In the genomic region with DNA sequence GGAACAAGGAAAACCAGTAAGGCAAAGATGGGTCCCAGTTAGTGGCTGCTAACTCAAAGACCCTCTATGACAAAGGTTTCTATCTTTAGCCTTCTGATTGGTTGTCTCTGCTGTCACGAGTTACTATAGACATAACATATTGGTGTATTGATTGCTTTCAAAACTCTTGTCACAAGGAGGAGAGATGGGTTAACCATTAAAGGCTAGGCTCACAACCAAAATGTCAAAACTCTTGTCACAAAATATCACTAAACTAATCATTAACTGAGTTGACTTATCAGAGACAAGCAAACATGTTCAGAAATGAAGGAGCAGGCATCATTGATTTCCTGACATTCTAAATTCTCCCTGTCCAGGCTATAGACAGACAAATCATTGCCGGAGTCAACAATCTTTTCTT, we compare ENCODE assay signal across 23 mouse cellular contexts.
"Had no signal": no experiment of that assay in that cellular context is flagged by ENCODE, and none has a peak within 500 bp of the region (broad histone marks: within the 10 kb centered on the region; RNA-seq: fewer than 3 reads in every experiment).

No protein-coding gene starts in this region.

- ATAC-seq: midbrain, embryonic 13.5 days; midbrain, embryonic 16.5 days had no signal

- H3K9me3 ChIP-seq: limb, embryonic 10.5 days; limb, embryonic 13.5 days; liver, embryonic 13.5 days; lung, embryonic 15.5 days; megakaryocyte, embryonic 14.5 days; midbrain, embryonic 10.5 days; midbrain, embryonic 13.5 days; neural tube, embryonic 13.5 days; stomach, embryonic 15.5 days had no signal

- H3K9ac ChIP-seq: limb, embryonic 13.5 days; liver, embryonic 13.5 days; lung, embryonic 15.5 days; midbrain, embryonic 13.5 days; neural tube, embryonic 13.5 days; stomach, embryonic 15.5 days had no signal

- H3K4me2 ChIP-seq: limb, embryonic 13.5 days; liver, embryonic 13.5 days; lung, embryonic 15.5 days; midbrain, embryonic 13.5 days; neural tube, embryonic 13.5 days; stomach, embryonic 15.5 days had no signal

- H3K4me1 ChIP-seq: megakaryocyte, embryonic 14.5 days; midbrain, embryonic 10.5 days; midbrain, embryonic 13.5 days; neural tube, embryonic 13.5 days had no signal

- H3K36me3 ChIP-seq: limb, embryonic 10.5 days; limb, embryonic 13.5 days; liver, embryonic 13.5 days; lung, embryonic 15.5 days; midbrain, embryonic 10.5 days; midbrain, embryonic 13.5 days; neural tube, embryonic 13.5 days; stomach, embryonic 15.5 days had no signal

- H3K27me3 ChIP-seq: liver, embryonic 13.5 days; lung, embryonic 15.5 days; megakaryocyte, embryonic 14.5 days; midbrain, embryonic 13.5 days; neural tube, embryonic 13.5 days; stomach, embryonic 15.5 days had no signal

- H3K4me3 ChIP-seq: layer of hippocampus, adult 2 months; limb, embryonic 10.5 days; limb, embryonic 13.5 days; liver, embryonic 13.5 days; lung, embryonic 15.5 days; megakaryocyte, embryonic 14.5 days; midbrain, embryonic 10.5 days; midbrain, embryonic 13.5 days; myocyte; neural tube, embryonic 13.5 days; stomach, embryonic 15.5 days had no signal

- H3K27ac ChIP-seq: kidney, postnatal 0 days; layer of hippocampus, adult 2 months; limb, embryonic 10.5 days; limb, embryonic 13.5 days; liver, embryonic 13.5 days; lung, embryonic 15.5 days; midbrain, embryonic 10.5 days; midbrain, embryonic 13.5 days; neural tube, embryonic 13.5 days; stomach, embryonic 15.5 days had no signal

- DNase-seq: kidney, adult 2 months; kidney, postnatal 25 days; layer of hippocampus, adult 9-11 months; liver, embryonic 13.5 days; lung, adult 18-20 months; lung, postnatal 10 days; lung, postnatal 36 days; retina, postnatal 1 day; right cerebral cortex, postnatal 25 days; spleen, adult 18-20 months; thymus, postnatal 25 days had no signal
